Mouse (Mus musculus): ENCODE measurements at regions not wholly inside any gene's neighbourhood (a gene's known extent, or its start where the extent isn't known, plus 50 kb on each side); places are given as distances from the start of the nearest gene placed in this dataset.

GRCm38 (mm10) chr13:112189605-112190004 lies 98.6 kb upstream of the Ankrd55 start:
- TF ChIP-seq CTCF (IDR thresholded peaks at IDR 0.05; ENCODE audit: control insufficient read depth, insufficient read depth, low read length): no peak
- no peak for TF ChIP-seq POLR2A (IDR thresholded peaks at IDR 0.05; ENCODE audit: borderline replicate concordance, control insufficient read depth, low read depth, low read length)
